Mouse (Mus musculus): Measurements from ENCODE around the gene Krt7. TPM values are rescaled to one million over a fixed set of nuclear protein-coding genes. Genes with fewer than 3 reads are reported as not detected.

Krt7 gene
- total and polyA plus RNA-seq, 2 experiments from 2014 or later = 0.73 to 0.95 TPM

DNA sequence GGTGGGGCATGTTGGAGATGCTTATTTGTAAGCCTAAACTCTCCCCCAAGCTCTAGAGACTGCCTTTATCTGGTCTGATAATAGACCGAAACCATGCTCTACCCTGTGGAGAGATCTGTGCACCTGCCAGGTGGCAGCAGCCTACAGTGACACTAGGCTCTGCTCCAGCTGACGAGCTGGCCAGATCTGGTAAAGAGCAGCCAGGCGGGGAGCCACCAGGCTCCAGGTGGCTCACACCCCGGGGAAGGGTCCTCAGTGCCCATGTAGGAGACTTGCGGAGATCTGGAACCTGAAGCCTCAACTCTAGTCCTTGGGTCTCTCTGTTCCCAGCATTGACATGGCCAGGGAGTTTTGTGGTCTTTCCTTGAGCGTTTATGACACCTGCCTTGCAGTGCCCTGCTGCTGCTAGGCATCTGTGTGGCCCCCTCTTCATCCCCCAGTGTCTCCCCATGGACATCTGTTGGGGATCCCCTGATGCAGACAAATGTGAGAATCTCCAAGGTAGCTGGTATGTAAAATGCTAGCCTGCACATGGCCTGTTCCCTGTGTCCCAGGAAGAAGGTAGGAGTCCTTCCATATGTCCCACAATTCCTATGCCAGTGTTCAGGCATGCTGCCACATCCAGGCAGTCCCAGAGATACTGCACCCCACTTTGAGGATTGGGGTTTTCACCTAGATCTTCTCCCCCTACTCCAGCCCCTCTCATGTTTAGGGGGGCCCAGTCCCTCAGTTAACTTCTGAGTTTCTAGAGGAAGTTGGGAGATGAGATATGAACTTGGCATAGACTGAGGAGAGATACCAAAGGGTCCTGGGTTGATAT lies 34.7 kb upstream of the Krt7 start:
- Histone ChIP-seq H3K9ac (replicated peaks; ENCODE audit: low read length) (no peak overlapping the region), H3K4me2 (ENCODE audit: low read depth, low read length) (no peak overlapping the region), H3K4me1 (ENCODE audit: insufficient read depth, low read length) (peaks cover 7% of the 10 kb centered on the region; the same call in 1 of the 2 replicates), H3K36me3 (ENCODE audit: insufficient read depth, low read length) (no peaks in the 10 kb centered on the region), H3K27ac (no peak overlapping the region), H3K9me3 (ENCODE audit: low read length) (no peaks in the 10 kb centered on the region), H3K27me3 (ENCODE audit: insufficient read depth, low read length) (no peaks in the 10 kb centered on the region), H3K4me3 (ENCODE audit: low read length) (no peak overlapping the region)
- no peak for TF ChIP-seq CTCF (IDR thresholded peaks at IDR 0.05; ENCODE audit: low read depth)
- DNase-seq (ENCODE audit: low spot score) (no peak), ATAC-seq (no peak)
- WGBS = 56% methylated on average over 6 of the region's 6 CpGs

DNA sequence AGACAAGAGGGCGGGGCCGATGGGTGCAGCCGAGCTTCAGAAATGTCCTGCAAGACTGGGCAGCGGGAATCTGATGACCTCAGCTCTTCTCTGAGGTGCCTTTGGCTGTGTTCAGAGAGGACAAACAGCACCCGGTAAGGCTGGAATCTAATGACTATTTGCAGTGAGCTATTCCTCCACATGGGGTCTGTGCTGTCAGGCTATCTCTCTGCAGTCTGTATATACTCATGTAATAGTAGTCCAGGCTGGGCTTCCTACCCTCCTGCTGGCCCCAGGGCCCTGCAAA lies 34.1 kb upstream of the Krt7 start:
- WGBS = 61% methylated on average over 5 of the region's 5 CpGs
- H3K27me3 ChIP-seq (ENCODE audit: insufficient read depth, low read length) = no peaks in the 10 kb centered on the region
- H3K9ac ChIP-seq (replicated peaks; ENCODE audit: low read length) = no peak overlapping the region
- H3K9me3 ChIP-seq (ENCODE audit: low read length) = no peaks in the 10 kb centered on the region
- ATAC-seq (no peak), DNase-seq (ENCODE audit: low spot score) (no peak)
- H3K4me2 ChIP-seq (ENCODE audit: low read depth, low read length) = no peak overlapping the region
- H3K27ac ChIP-seq = no peak overlapping the region
- H3K4me3 ChIP-seq (ENCODE audit: low read length) = no peak overlapping the region
- peaks cover 7% of the 10 kb centered on the region; the same call in 1 of the 2 replicates for H3K4me1 ChIP-seq (ENCODE audit: insufficient read depth, low read length)
- no peak for TF ChIP-seq CTCF (IDR thresholded peaks at IDR 0.05; ENCODE audit: low read depth)
- H3K36me3 ChIP-seq (ENCODE audit: insufficient read depth, low read length) = no peaks in the 10 kb centered on the region

DNA sequence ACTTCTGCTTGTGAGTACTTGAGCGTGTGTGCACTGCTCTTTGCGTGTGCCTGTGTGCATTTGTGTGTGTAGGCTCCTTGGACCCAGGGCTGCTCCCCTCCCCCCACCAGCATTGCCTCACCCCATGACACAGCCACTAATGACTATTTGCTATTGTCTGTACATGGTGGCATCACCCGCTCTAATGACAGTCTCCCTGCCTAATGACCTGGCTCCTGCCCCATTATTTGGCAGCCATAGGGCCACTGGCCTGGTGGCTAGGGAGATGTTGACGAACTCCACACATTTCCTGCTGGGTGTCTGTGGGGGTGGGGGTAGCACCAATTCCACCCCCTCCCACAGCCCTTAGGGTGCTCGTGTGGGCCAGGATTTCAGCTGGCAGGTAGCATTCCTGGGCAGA lies 32.2 kb upstream of the Krt7 start:
- DNase-seq (ENCODE audit: low spot score) (no peak), ATAC-seq (no peak)
- no peaks in the 10 kb centered on the region for H3K36me3 ChIP-seq (ENCODE audit: insufficient read depth, low read length)
- TF ChIP-seq CTCF (IDR thresholded peaks at IDR 0.05; ENCODE audit: low read depth) = no peak
- 67% methylated on average over 5 of the region's 5 CpGs for WGBS
- no peak overlapping the region for H3K27ac ChIP-seq
- no peak overlapping the region for H3K4me3 ChIP-seq (ENCODE audit: low read length)
- no peak overlapping the region for H3K9ac ChIP-seq (replicated peaks; ENCODE audit: low read length)
- no peaks in the 10 kb centered on the region for H3K27me3 ChIP-seq (ENCODE audit: insufficient read depth, low read length)
- H3K4me2 ChIP-seq (ENCODE audit: low read depth, low read length) = no peak overlapping the region
- no peaks in the 10 kb centered on the region for H3K9me3 ChIP-seq (ENCODE audit: low read length)
- peaks cover 7% of the 10 kb centered on the region; the same call in 1 of the 2 replicates for H3K4me1 ChIP-seq (ENCODE audit: insufficient read depth, low read length)

DNA sequence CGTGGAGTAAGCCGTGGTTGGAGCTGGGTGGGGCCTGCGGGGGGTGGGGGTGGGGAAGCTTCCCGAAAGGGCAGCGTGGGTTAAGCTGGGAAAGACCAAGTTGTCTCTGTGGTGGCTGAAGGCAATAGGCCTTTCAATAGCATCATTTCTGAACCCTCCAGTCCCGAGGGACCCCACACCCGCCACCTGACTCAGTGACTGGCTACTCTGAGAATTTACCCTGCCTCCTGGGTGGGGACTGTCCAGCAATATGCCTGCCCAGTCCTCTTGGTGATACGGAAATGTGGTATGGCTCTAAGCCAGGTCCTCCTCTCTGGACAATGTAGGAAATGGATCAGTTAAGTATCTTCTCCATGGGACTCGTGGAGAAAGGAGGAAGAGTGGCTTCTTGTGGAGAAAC lies 29.1 kb upstream of the Krt7 start:
- no peaks in the 10 kb centered on the region for H3K27me3 ChIP-seq (ENCODE audit: insufficient read depth, low read length)
- no peaks in the 10 kb centered on the region for H3K4me1 ChIP-seq (ENCODE audit: insufficient read depth, low read length)
- no peaks in the 10 kb centered on the region for H3K9me3 ChIP-seq (ENCODE audit: low read length)
- no peak overlapping the region for H3K4me3 ChIP-seq (ENCODE audit: low read length)
- 70% methylated on average over 9 of the region's 9 CpGs for WGBS
- H3K9ac ChIP-seq (replicated peaks; ENCODE audit: low read length) = no peak overlapping the region
- no peak for DNase-seq (ENCODE audit: low spot score)
- H3K4me2 ChIP-seq (ENCODE audit: low read depth, low read length) = no peak overlapping the region
- no peaks in the 10 kb centered on the region for H3K36me3 ChIP-seq (ENCODE audit: insufficient read depth, low read length)
- no peak for TF ChIP-seq CTCF (IDR thresholded peaks at IDR 0.05; ENCODE audit: low read depth)
- ATAC-seq = no peak
- no peak overlapping the region for H3K27ac ChIP-seq

DNA sequence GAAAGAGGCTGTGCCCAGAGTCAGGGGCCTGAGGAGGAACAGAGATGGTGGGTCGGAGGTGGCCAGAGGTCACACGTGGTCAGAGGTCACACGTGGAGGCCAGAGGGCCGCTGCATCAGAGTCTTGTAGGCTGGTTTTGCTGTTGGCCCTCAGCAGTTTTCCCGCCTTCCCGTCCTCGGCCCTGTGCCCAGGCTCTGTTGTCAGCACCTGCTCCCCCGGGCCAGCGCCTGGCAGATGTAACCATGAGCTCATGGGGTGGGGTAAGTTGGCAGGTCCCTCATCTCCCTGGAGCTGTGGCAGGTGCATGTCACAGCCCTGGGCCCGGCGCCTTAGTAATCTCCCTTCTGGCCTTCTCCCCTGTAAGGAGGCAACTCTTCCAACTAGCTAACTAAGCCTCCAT lies 28.0 kb upstream of the Krt7 start:
- 52% methylated on average over 11 of the region's 11 CpGs for WGBS
- H3K4me2 ChIP-seq (ENCODE audit: low read depth, low read length) = no peak overlapping the region
- no peak for TF ChIP-seq CTCF (IDR thresholded peaks at IDR 0.05; ENCODE audit: low read depth)
- ATAC-seq (peak; percentile 59; the same call in 1 of the 2 replicates), DNase-seq (ENCODE audit: low spot score) (peak; percentile 42)
- no peaks in the 10 kb centered on the region for H3K4me1 ChIP-seq (ENCODE audit: insufficient read depth, low read length)
- no peaks in the 10 kb centered on the region for H3K27me3 ChIP-seq (ENCODE audit: insufficient read depth, low read length)
- H3K9ac ChIP-seq (replicated peaks; ENCODE audit: low read length) = no peak overlapping the region
- no peaks in the 10 kb centered on the region for H3K9me3 ChIP-seq (ENCODE audit: low read length)
- H3K27ac ChIP-seq = no peak overlapping the region
- H3K4me3 ChIP-seq (ENCODE audit: low read length) = no peak overlapping the region
- H3K36me3 ChIP-seq (ENCODE audit: insufficient read depth, low read length) = no peaks in the 10 kb centered on the region

DNA sequence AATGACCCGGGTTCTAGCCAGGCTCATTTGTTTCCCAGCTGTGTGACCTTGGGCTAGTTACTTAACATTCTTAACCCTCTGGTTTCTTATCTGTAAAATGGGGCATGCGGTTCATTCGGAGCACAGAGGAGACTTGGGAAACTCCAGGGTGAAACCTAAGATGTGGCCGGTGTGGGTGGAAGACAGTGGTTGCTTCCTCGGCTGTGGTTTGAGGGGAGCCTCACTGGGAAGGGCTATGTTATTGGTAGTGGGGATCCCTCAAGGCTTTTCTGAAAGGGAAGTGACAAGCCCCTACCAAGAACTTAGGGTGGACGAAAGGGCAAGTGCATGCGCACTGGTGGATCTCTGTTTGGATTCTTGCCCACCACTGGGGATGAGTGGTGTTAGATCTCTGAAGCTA lies 26.2 kb upstream of the Krt7 start:
- DNase-seq (ENCODE audit: low spot score) = no peak
- H3K27me3 ChIP-seq (ENCODE audit: insufficient read depth, low read length) = no peaks in the 10 kb centered on the region

DNA sequence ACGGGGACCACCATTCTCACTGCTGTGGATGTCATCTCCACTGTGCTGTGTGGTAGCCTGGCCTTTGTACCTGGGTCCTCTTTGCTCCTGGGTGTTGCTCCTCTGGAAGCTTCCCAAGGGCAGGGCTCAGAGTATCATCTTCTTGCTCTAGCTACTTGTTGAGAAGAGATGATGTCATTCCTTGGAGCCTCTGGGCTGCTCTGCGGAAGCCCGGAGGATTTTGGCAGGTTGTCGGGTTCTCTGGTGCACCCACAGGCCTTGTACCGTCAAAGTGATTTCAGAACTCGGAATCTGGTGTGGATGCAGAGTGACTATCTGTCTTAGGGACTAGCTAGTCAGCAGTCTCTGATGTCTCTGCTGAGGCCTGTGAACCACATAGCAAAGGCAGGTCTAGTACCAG lies 25.8 kb upstream of the Krt7 start:
- H3K9ac ChIP-seq (replicated peaks; ENCODE audit: low read length) = no peak overlapping the region
- H3K27ac ChIP-seq = no peak overlapping the region
- no peaks in the 10 kb centered on the region for H3K4me1 ChIP-seq (ENCODE audit: insufficient read depth, low read length)
- no peak for TF ChIP-seq CTCF (IDR thresholded peaks at IDR 0.05; ENCODE audit: low read depth)
- no peak for ATAC-seq
- DNase-seq (ENCODE audit: low spot score) = no peak
- H3K4me3 ChIP-seq (ENCODE audit: low read length) = no peak overlapping the region
- WGBS = 79% methylated on average over 6 of the region's 6 CpGs
- no peaks in the 10 kb centered on the region for H3K36me3 ChIP-seq (ENCODE audit: insufficient read depth, low read length)
- H3K4me2 ChIP-seq (ENCODE audit: low read depth, low read length) = no peak overlapping the region
- no peaks in the 10 kb centered on the region for H3K9me3 ChIP-seq (ENCODE audit: low read length)
- H3K27me3 ChIP-seq (ENCODE audit: insufficient read depth, low read length) = no peaks in the 10 kb centered on the region

More for the DNA sequence above, 26.2 kb upstream of the Krt7 start:
- no peaks in the 10 kb centered on the region for H3K4me1 ChIP-seq (ENCODE audit: insufficient read depth, low read length)
- H3K4me3 ChIP-seq (ENCODE audit: low read length) = no peak overlapping the region
- no peaks in the 10 kb centered on the region for H3K9me3 ChIP-seq (ENCODE audit: low read length)
- H3K36me3 ChIP-seq (ENCODE audit: insufficient read depth, low read length) = no peaks in the 10 kb centered on the region
- 80% methylated on average over 7 of the region's 7 CpGs for WGBS
- no peak overlapping the region for H3K4me2 ChIP-seq (ENCODE audit: low read depth, low read length)
- H3K27ac ChIP-seq = no peak overlapping the region
- TF ChIP-seq CTCF (IDR thresholded peaks at IDR 0.05; ENCODE audit: low read depth) = no peak
- no peak for ATAC-seq
- H3K9ac ChIP-seq (replicated peaks; ENCODE audit: low read length) = no peak overlapping the region
